Mouse (Mus musculus) brain, embryonic 18.5 days (tissue): ENCODE measurements around the gene Gm42417.

Experiments
- DNase-seq: peaks from one replicate; pipeline ENCODE4 v3.0.0-alpha.2; 2012; ENCODE audit warnings: low read depth, low spot score

Gm42417 gene

GRCm38 (mm10) chr1:36539186-36539585 is at the start of gene Gm42417:
Gene Gm42417 (minus strand): TSS chr1:36539429.
- DNase-seq, result no peak

GRCm38 (mm10) chr1:36587860-36588259 is 48.6 kb upstream of the Gm42417 start:
- no peak for DNase-seq

DNA sequence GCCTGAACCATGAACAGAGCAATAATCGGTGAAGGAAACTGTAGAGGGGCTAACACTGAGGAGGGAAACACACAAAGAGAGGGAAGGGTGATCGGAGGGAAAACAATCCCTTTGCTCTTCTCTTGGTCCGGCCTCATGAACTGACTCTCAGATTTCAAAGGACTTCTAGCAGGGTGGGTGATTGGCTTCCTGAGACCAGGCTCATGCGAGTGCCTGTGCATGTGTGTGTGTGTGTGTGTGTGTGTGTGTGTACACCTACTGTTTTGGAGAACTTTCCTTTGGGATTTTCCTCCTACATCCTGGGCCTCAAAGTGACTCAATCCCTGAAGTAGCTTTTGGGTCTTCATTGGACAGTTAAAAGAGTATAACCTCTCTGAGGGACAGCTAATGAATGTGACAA is 47.1 kb upstream of the Gm42417 start:
- DNase-seq, result no peak

DNA sequence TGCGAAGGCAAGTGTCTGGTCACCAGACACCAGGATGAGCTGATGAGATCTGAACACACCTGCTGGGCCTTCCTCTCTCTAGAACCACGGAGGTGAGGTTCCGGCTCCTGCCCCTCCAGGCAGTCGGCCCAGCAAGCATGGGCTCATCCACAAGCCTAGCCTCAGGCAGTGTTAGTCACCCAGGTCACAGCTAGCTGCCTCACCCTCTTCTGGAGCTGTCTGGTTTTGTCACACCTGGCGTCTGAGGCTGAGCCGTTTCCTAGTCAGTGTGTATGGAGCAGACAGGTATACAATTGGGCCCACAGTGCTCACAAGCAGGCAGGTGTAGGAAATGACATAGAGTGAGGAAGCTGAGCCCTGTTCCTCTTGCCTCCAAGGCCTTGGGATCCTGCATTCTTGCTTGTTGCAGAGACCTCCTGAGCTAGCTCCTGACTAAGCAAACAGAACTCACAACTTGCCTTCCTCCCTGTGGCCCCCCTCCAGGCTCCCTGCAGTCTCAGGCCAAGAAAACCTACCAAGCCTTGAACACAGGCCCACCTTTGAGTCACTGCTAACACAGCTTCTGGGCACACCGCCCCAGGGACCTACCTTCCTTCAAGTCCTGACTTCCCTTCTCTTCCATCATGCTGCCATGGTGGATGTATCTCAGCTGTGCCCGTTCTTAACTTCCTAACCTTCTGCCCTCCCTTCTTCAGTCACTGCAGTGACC is 44.3 kb upstream of the Gm42417 start:
- DNase-seq, result no peak

DNA sequence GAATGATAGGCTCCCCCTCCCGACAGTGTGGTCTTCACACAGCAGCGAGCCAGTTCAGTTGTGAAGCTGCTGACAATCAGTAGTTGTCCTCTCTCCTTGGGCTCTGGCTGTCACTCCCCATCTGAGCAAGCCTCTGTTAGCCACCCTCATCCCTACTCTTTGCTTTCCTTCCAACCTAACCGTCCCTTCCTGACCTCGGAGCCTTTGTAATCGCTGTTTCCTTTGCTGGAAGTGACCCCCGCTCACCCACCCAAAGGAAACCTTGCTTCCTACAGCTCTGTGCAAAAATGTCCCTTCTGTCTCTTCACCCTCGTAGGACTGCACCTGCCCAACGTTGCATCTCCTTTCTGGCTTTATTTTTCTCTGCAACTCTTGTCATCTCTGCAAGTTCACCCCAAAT is 43.0 kb upstream of the Gm42417 start:
- DNase-seq, result no peak

- no peak for DNase-seq
These were observed 42.0 kb upstream of the Gm42417 start for GRCm38 (mm10) chr1:36581260-36581659.

GRCm38 (mm10) chr1:36580384-36581207 is 41.4 kb upstream of the Gm42417 start:
- DNase-seq, result no peak

- no peak for DNase-seq
These were observed 40.8 kb upstream of the Gm42417 start for GRCm38 (mm10) chr1:36579974-36580383.

DNA sequence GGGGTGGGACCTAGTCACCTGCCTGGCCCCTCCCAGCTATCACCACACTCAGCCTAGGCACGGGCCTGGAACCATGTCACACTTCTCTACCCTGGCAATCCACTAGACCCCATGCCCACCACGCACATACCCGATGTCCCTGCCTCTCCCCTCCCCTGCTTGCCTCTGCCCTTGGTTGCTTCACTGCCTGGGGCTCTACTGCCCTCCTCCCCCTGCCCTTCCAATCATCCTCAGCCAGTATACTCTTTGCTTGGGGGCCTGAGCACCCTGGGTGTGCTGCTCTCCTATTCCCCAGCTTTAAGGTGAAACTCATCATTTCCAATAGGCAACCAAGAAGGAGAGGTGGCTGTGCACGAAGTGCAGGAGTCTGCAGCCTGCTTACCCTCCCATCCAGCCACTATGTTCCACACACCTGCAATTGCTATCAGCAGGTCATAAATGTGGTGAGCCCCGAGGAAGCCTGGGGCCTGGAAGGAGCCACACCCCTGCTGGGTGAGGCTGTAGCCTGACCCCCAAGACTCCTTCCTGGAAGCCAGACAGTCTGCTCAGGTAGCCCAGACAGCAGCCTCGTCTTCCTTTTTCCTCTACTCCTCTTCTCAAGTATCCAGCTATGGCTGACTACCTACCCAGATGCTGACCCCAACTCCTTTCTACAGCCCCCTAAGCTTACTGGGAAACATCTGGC is 37.9 kb upstream of the Gm42417 start:
- no peak for DNase-seq

DNA sequence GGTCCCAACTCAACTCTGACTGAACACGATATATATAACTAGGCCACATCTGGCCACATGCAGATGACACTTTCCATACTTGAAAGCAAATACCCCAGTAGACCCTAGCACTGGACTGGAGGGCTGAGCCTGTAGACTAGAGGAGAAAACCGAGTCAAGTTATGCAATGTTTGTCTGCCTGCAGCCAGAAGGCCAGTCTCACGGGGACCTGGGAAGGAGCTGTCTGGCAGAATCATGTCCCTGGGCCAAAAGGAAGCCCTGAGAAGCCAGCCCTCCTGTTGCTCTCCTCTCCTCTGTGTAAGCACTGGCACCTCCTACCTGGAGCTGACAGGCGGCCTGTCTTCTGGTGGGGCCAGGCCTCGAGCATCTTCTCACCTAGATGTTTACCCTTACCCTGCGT is 36.1 kb upstream of the Gm42417 start:
- DNase-seq, result no peak

DNA sequence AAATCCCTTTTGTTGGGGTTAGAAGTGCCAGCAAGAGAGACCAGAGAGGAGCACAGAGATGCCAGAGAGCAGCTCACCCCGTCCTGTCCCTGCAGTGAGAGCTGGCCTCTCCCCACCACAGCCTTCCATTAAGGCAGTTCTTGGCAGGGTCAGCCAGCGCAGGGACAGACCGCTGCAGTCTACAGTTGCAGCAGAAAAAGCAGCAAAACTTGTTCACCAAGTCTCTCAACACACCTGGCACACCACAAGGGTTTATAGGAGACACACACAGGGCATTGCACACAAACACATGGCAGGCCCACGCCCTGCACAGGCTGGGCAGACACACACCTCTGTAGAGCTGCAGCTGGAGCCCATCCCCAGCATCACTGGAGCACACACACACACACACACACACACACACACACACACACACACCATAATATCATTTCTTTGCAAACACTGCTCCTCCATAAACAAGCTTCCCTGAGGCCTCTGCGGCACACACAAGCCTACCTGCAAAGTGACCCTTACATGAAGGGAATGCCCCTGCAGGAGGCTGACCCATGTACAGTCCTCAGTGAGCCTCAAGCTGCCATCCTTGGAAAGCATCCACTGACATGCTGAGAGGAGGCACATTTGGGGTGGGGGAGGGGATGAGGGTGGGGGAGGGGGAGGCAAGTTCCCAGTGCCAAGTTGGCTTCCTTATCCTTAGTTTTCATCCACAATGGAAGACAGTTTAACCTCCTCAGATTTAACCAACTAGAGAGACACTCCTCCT is 35.1 kb upstream of the Gm42417 start:
- no peak for DNase-seq

- no peak for DNase-seq
These were observed 34.3 kb upstream of the Gm42417 start for GRCm38 (mm10) chr1:36573524-36573923.

DNA sequence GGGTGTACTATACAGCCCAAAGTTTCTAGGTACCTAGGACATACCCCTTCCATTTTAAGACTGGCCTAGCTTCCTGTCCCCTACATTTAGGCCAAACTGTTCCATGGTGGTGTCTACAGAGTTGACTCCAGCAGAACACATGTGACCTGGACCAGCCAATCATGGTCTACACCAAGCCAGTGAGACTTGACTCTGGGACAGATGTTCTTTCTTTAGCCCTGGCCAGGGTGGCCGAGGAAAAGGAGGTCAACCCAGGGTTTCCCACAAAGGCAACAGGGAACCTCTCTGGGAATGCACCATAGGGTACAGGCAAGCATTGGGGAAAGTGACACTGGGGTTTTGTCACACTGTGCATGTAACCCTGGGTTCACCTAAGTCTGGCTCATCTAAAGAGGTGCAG is 33.5 kb upstream of the Gm42417 start:
- DNase-seq, result no peak

GRCm38 (mm10) chr1:36572140-36572700 is 33.0 kb upstream of the Gm42417 start:
- no peak for DNase-seq

- no peak for DNase-seq
These were observed 32.4 kb upstream of the Gm42417 start for GRCm38 (mm10) chr1:36571627-36572026.

- DNase-seq, result no peak
These were observed 31.1 kb upstream of the Gm42417 start for GRCm38 (mm10) chr1:36570320-36570719.

GRCm38 (mm10) chr1:36569694-36570276 is 30.6 kb upstream of the Gm42417 start:
- no peak for DNase-seq

GRCm38 (mm10) chr1:36568776-36569175 is 29.5 kb upstream of the Gm42417 start:
- DNase-seq, result no peak

- no peak for DNase-seq
These were observed 28.8 kb upstream of the Gm42417 start for GRCm38 (mm10) chr1:36567818-36568603.

- DNase-seq, result no peak
These were observed 27.2 kb upstream of the Gm42417 start for GRCm38 (mm10) chr1:36566425-36566824.
